Comparison of ENCODE assay signal across 10 mouse cellular contexts in genomic region chr15:31258693-31259439, GRCm38 (mm10). TPM values are rescaled to one million over a fixed set of nuclear protein-coding genes. Genes with fewer than 3 reads are reported as not detected.
DNase-seq lines count a peak whose midpoint lies in the region; ATAC-seq and TF ChIP-seq lines count a peak whose summit lies in the region.
"Had no signal": no experiment of that assay in that cellular context is flagged by ENCODE, and none has a peak within 500 bp of the region (broad histone marks: within the 10 kb centered on the region; RNA-seq: fewer than 3 reads in every experiment).

No protein-coding gene starts in this region.

- no peak for DNase-seq in heart, adult 8-10 months (ENCODE audit: low spot score)
- DNase-seq in lung, embryonic 14.5 days: peak; percentile 51
- DNase-seq in lung, postnatal 36 days: no peak
- peak; percentile 65 for DNase-seq in ZHBTc4 (ENCODE audit: low read depth, low spot score)
- DNase-seq in liver, embryonic 14.5 days (ENCODE audit: low read depth in 3 of 3, low spot score in 3 of 3): no peak
- no peak for DNase-seq in cerebellum, adult 9-10 months
- no peak for DNase-seq in urinary bladder, adult 2 months (ENCODE audit: low spot score)
- DNase-seq: right cerebral cortex, postnatal 4 days had no signal

- no peak overlapping the region for H3K27ac ChIP-seq in heart, embryonic 16.5 days (ENCODE audit: low read length)
- H3K27ac ChIP-seq in lung, embryonic 14.5 days (ENCODE audit: low read depth): no peak overlapping the region
- no peak overlapping the region for H3K27ac ChIP-seq in liver, embryonic 14.5 days

- H3K27me3 ChIP-seq in heart, embryonic 16.5 days (ENCODE audit: control insufficient read depth, insufficient read depth, low read length): no peaks in the 10 kb centered on the region
- H3K27me3 ChIP-seq in lung, embryonic 14.5 days (ENCODE audit: insufficient read depth, low read length): no peaks in the 10 kb centered on the region
- no peaks in the 10 kb centered on the region for H3K27me3 ChIP-seq in liver, embryonic 14.5 days (ENCODE audit: control insufficient read depth, insufficient read depth, low read length)
- H3K27me3 ChIP-seq: heart, embryonic 12.5 days had no signal

- H3K36me3 ChIP-seq in heart, embryonic 16.5 days (ENCODE audit: control insufficient read depth, insufficient read depth): no peaks in the 10 kb centered on the region
- no peaks in the 10 kb centered on the region for H3K36me3 ChIP-seq in lung, embryonic 14.5 days (ENCODE audit: insufficient read depth)
- H3K36me3 ChIP-seq in liver, embryonic 14.5 days (replicated peaks; ENCODE audit: control insufficient read depth, insufficient read depth, low read depth): no peaks in the 10 kb centered on the region
- H3K36me3 ChIP-seq: heart, embryonic 12.5 days had no signal

- H3K9me3 ChIP-seq in heart, embryonic 16.5 days (replicated peaks; ENCODE audit: control insufficient read depth, low read length): no peaks in the 10 kb centered on the region
- no peaks in the 10 kb centered on the region for H3K9me3 ChIP-seq in lung, embryonic 14.5 days (ENCODE audit: low read depth, low read length)
- H3K9me3 ChIP-seq in liver, embryonic 14.5 days (ENCODE audit: control insufficient read depth, low read length): no peaks in the 10 kb centered on the region
- H3K9me3 ChIP-seq: heart, embryonic 12.5 days had no signal

- H3K4me1 ChIP-seq in heart, embryonic 16.5 days (ENCODE audit: control insufficient read depth, insufficient read depth, low read length): no peaks in the 10 kb centered on the region
- no peaks in the 10 kb centered on the region for H3K4me1 ChIP-seq in lung, embryonic 14.5 days (ENCODE audit: insufficient read depth)
- no peaks in the 10 kb centered on the region for H3K4me1 ChIP-seq in liver, embryonic 14.5 days (replicated peaks; ENCODE audit: control insufficient read depth in 2 of 2, insufficient read depth in 2 of 2, low read length in 1 of 2)

- TF ChIP-seq CTCF in lung, embryonic 14.5 days (IDR thresholded peaks at IDR 0.05; ENCODE audit: low read depth): peak; percentile 74
- peak; percentile 59 for TF ChIP-seq CTCF in liver, embryonic 14.5 days (IDR thresholded peaks at IDR 0.05; ENCODE audit: low read depth)

- no peak overlapping the region for H3K4me2 ChIP-seq in heart, embryonic 16.5 days (ENCODE audit: low read depth, low read length)
- no peak overlapping the region for H3K4me2 ChIP-seq in lung, embryonic 14.5 days
- H3K4me2 ChIP-seq in liver, embryonic 14.5 days (ENCODE audit: low read depth): no peak overlapping the region
- H3K4me2 ChIP-seq: heart, embryonic 12.5 days had no signal

- peak; percentile 14 for ATAC-seq in heart, embryonic 16.5 days (replicated peaks; ENCODE audit: extremely low read depth, insufficient read depth, low FRiP score)
- no peak; the same call in 1 of the 2 replicates for ATAC-seq in lung, embryonic 14.5 days (ENCODE audit: insufficient read depth)
- no peak for ATAC-seq in liver, embryonic 14.5 days (ENCODE audit: insufficient read depth)

- TF ChIP-seq EP300 in liver, embryonic 14.5 days (IDR thresholded peaks at IDR 0.05; ENCODE audit: low read depth): no peak

- H3K9ac ChIP-seq in heart, embryonic 16.5 days (ENCODE audit: low read length): no peak overlapping the region
- no peak overlapping the region for H3K9ac ChIP-seq in lung, embryonic 14.5 days
- no peak overlapping the region for H3K9ac ChIP-seq in liver, embryonic 14.5 days (replicated peaks)
- H3K9ac ChIP-seq: heart, embryonic 12.5 days had no signal

- no peak overlapping the region for H3K4me3 ChIP-seq in heart, embryonic 16.5 days (ENCODE audit: low read length)
- no peak overlapping the region for H3K4me3 ChIP-seq in lung, embryonic 14.5 days (ENCODE audit: low read depth, low read length)
- no peak overlapping the region for H3K4me3 ChIP-seq in liver, embryonic 14.5 days (ENCODE audit: insufficient read depth in 1 of 2, low read depth in 2 of 2, low read length in 2 of 2)
- H3K4me3 ChIP-seq: heart, embryonic 12.5 days had no signal

- WGBS in heart, embryonic 16.5 days: 75% methylated on average over 18 of the region's 18 CpGs
- WGBS in lung, embryonic 14.5 days: 63% methylated on average over 18 of the region's 18 CpGs
- WGBS in liver, embryonic 14.5 days (ENCODE audit: insufficient replicate concordance): 75% methylated on average over 18 of the region's 18 CpGs

RNA-seq across cellular contexts. Expression of gene Dap, which starts 34.8 kb away (rescaled TPM):
- 40.8 and 41.7 TPM in 2 replicates for polyA plus RNA-seq in heart, embryonic 16.5 days (2015; fragmentation: Nextera tagmentation; extraction: Ambion mirVana)
- 10 to 100 TPM; 19.5 to 22.3 (median 20.7) TPM for total RNA-seq in heart, adult 8-10 months (2022)
- polyA plus RNA-seq in lung, embryonic 14.5 days (2014; fragmentation: Nextera tagmentation; extraction: Ambion mirVana): 97.1 and 99.2 TPM in 2 replicates
- polyA plus RNA-seq in liver, embryonic 14.5 days (2012; rRNA removed): 22.5 and 35.5 TPM in 2 replicates
- 41.2 and 44.4 TPM in 2 replicates for polyA plus RNA-seq in liver, embryonic 14.5 days (2014; fragmentation: Nextera tagmentation; extraction: Ambion mirVana)
- 210 and 243 TPM in 2 replicates for polyA plus RNA-seq in urinary bladder, adult 2 months (2012; rRNA removed)

Comparison
In these comparisons a context has a peak if more than half of its experiments do, and no peak if none do; other contexts are left out.
1. DNase-seq: peak in lung, embryonic 14.5 days (single experiment) and ZHBTc4 (single experiment); none in heart, adult 8-10 months (single experiment), lung, postnatal 36 days (single experiment), liver, embryonic 14.5 days (0 of 3), cerebellum, adult 9-10 months (single experiment) and urinary bladder, adult 2 months (single experiment).